Mouse (Mus musculus) MEL (cell line): ENCODE data around the gene Slc9a2. TPM values are rescaled to one million over a fixed set of nuclear protein-coding genes. Genes with fewer than 3 reads are reported as not detected.

ENCODE experiments used
- DNase-seq: peaks from one replicate; pipeline ENCODE4 v3.0.0; 2011; ENCODE audit warnings: low read depth, low spot score
- H3K27ac ChIP-seq: 2 replicates; pipeline ENCODE4 v1.5.1; 2012; ENCODE audit warnings: low read depth, mild to moderate bottlenecking, control low read depth, low read length, moderate library complexity; ENCODE audit not compliant: control insufficient read depth
- H3K27me3 ChIP-seq, 2 experiments: fragments of 150-350 bp in 1 of 2; sonication (generic) in 1 of 2; 2 replicates each; pipeline ENCODE4 v1.6.1; 2012; ENCODE audit warnings: low read length in 2 of 2, mild to moderate bottlenecking in 2 of 2, improper control_type of control experiment in 1 of 2, moderate library complexity in 1 of 2; ENCODE audit not compliant: insufficient read depth in 2 of 2, control insufficient read depth in 1 of 2
- H3K36me3 ChIP-seq, 2 experiments: 2 replicates each; pipeline ENCODE4 v1.6.1; 2012 to 2014; ENCODE audit warnings: low read length in 2 of 2, improper control_type of control experiment in 1 of 2, inconsistent platforms in 1 of 2, mild to moderate bottlenecking in 1 of 2; ENCODE audit not compliant: insufficient read depth in 2 of 2, control insufficient read depth in 1 of 2
- H3K4me1 ChIP-seq, 2 experiments: fragments of 150-350 bp in 1 of 2; sonication (generic) in 1 of 2; 2 replicates each; pipeline ENCODE4 v1.6.1; 2012; ENCODE audit warnings: low read length in 2 of 2, improper control_type of control experiment in 1 of 2, mild to moderate bottlenecking in 1 of 2; ENCODE audit not compliant: insufficient read depth in 2 of 2, control insufficient read depth in 1 of 2
- H3K4me3 ChIP-seq, 2 experiments: fragments of 150-350 bp in 1 of 2; sonication (generic) in 1 of 2; 2 replicates each; pipeline ENCODE4 v1.5.1; 2012; ENCODE audit warnings: low read depth in 2 of 2, low read length in 2 of 2, mild to moderate bottlenecking in 2 of 2, moderate library complexity in 2 of 2, control low read depth in 1 of 2, improper control_type of control experiment in 1 of 2; ENCODE audit not compliant: control insufficient read depth in 1 of 2, insufficient read depth in 1 of 2
- H3K79me2 ChIP-seq: 2 replicates; pipeline ENCODE4 v1.6.1; 2012; ENCODE audit warnings: mild to moderate bottlenecking, low read length, moderate library complexity; ENCODE audit not compliant: control insufficient read depth, poor library complexity, insufficient read depth
- H3K9ac ChIP-seq: 2 replicates; pipeline ENCODE4 v1.6.1; 2012; ENCODE audit warnings: low read depth, mild to moderate bottlenecking, control low read depth, low read length, moderate library complexity; ENCODE audit not compliant: control insufficient read depth, poor library complexity, severe bottlenecking
- H3K9me3 ChIP-seq: fragments of 150-350 bp; sonication (generic); replicated peaks from 2 replicates; pipeline ENCODE4 v1.6.1; 2012; ENCODE audit warnings: mild to moderate bottlenecking, low read length, improper control_type of control experiment, moderate library complexity; ENCODE audit not compliant: insufficient read depth
- CHD2 ChIP-seq: IDR thresholded peaks from 2 replicates; pipeline ENCODE4 v1.6.1; 2011; ENCODE audit warnings: low read length, improper control_type of control experiment
- E2F4 ChIP-seq: IDR thresholded peaks from 2 replicates; pipeline ENCODE4 v1.6.1; 2011; ENCODE audit warnings: low read depth, low read length, improper control_type of control experiment, borderline replicate concordance
- ELF1 ChIP-seq: IDR thresholded peaks from 2 replicates; pipeline ENCODE4 v1.6.1; 2014; ENCODE audit warnings: low read depth, mild to moderate bottlenecking, inconsistent platforms, low read length, improper control_type of control experiment, moderate library complexity
- JUND ChIP-seq: IDR thresholded peaks from 2 replicates; pipeline ENCODE4 v1.6.1; 2011; ENCODE audit warnings: low read depth, mild to moderate bottlenecking, improper control_type of control experiment, low read length
- MAZ ChIP-seq: IDR thresholded peaks from 2 replicates; pipeline ENCODE4 v1.6.1; 2012; ENCODE audit warnings: low read depth, mild to moderate bottlenecking, inconsistent platforms, low read length, improper control_type of control experiment
- POLR2AphosphoS2 ChIP-seq: IDR thresholded peaks from 2 replicates; pipeline ENCODE4 v1.6.1; 2011; ENCODE audit warnings: low read length, improper control_type of control experiment
- RAD21 ChIP-seq: IDR thresholded peaks from 2 replicates; pipeline ENCODE4 v1.6.1; 2011; ENCODE audit warnings: mild to moderate bottlenecking, low read depth, low read length, improper control_type of control experiment
- TAL1 ChIP-seq: IDR thresholded peaks from 2 replicates; pipeline ENCODE4 v1.6.1; 2012; ENCODE audit warnings: mild to moderate bottlenecking, inconsistent platforms, low read length, moderate library complexity, mixed read lengths
- TBP ChIP-seq: IDR thresholded peaks from 2 replicates; pipeline ENCODE4 v1.8.0; 2011; ENCODE audit warnings: low read depth, low read length, improper control_type of control experiment
- TCF12 ChIP-seq: IDR thresholded peaks from 2 replicates; pipeline ENCODE4 v1.6.1; 2014; ENCODE audit warnings: low read depth, mild to moderate bottlenecking, inconsistent platforms, low read length, improper control_type of control experiment, moderate library complexity
- UBTF ChIP-seq: IDR thresholded peaks from 2 replicates; pipeline ENCODE4 v1.6.1; 2012; ENCODE audit warnings: low read depth, mild to moderate bottlenecking, inconsistent platforms, low read length, improper control_type of control experiment, moderate library complexity, borderline replicate concordance; ENCODE audit not compliant: insufficient read depth
- USF2 ChIP-seq, 2 experiments: IDR thresholded peaks; 2 replicates each; pipeline ENCODE4 v1.6.1; 2011 to 2012; ENCODE audit warnings: improper control_type of control experiment in 2 of 2, low read length in 2 of 2, borderline replicate concordance in 1 of 2, inconsistent platforms in 1 of 2, low read depth in 1 of 2, mild to moderate bottlenecking in 1 of 2; ENCODE audit not compliant: insufficient read depth in 1 of 2
- ZC3H11A ChIP-seq: IDR thresholded peaks from 2 replicates; pipeline ENCODE4 v1.6.1; 2012; ENCODE audit warnings: low read depth, mild to moderate bottlenecking, inconsistent platforms, low read length, improper control_type of control experiment
- ZNF384 ChIP-seq: IDR thresholded peaks from 2 replicates; pipeline ENCODE4 v1.6.1; 2012; ENCODE audit warnings: low read depth, mild to moderate bottlenecking, inconsistent platforms, low read length, improper control_type of control experiment
- polyA plus RNA-seq, 2 experiments: library from polyadenylated mRNA; stranded (reverse) in 1 of 2; unstranded in 1 of 2; fragments of >175 nt in 1 of 2; fragments of >200 nt in 1 of 2; gene quantifications; 2 replicates each; pipeline versions ENCODE4 v1.2.1 to v1.2.4; 2012; ENCODE audit warnings: low replicate concordance in 2 of 2, low read depth in 1 of 2; ENCODE audit not compliant: insufficient read length in 2 of 2, insufficient read depth in 1 of 2, missing spikeins in 1 of 2
- total RNA-seq: library from RNA; depleted of rRNA; stranded (reverse); fragments of 300-350 nt; gene quantifications from 2 replicates; pipeline ENCODE4 v1.2.3, GENCODE M21; 2012

Gene Slc9a2
- total and polyA plus RNA-seq, 3 experiments: not detected

- Histone ChIP-seq H3K9me3 (no peaks in the 10 kb centered on the region), H3K27me3 (no peaks in the 10 kb centered on the region), H3K4me1 (no peaks in the 10 kb centered on the region), H3K27ac (no peak overlapping the region), H3K4me3 (no peak overlapping the region), H3K9ac (no peak overlapping the region), H3K79me2 (no peaks in the 10 kb centered on the region), H3K36me3 (no peaks in the 10 kb centered on the region)
- TF ChIP-seq USF2 (IDR thresholded peaks at IDR 0.05; ENCODE audit: borderline replicate concordance in 1 of 2, insufficient read depth in 1 of 2, low read depth in 1 of 2, low read length in 2 of 2) (no peak), TCF12 (no peak), ZC3H11A (no peak), MAZ (no peak), TBP (no peak), ZNF384 (no peak), RAD21 (no peak), POLR2AphosphoS2 (no peak), UBTF (no peak), JUND (no peak)
- no peak for DNase-seq
Measured at GRCm38 (mm10) chr1:40650803-40651497, 29.4 kb upstream of the Slc9a2 start.

GRCm38 (mm10) chr1:40657035-40657434 is 23.3 kb upstream of the Slc9a2 start:
- no peak overlapping the region for H3K4me3 ChIP-seq
- no peak for DNase-seq
- no peaks in the 10 kb centered on the region for H3K9me3 ChIP-seq
- no peak overlapping the region for H3K9ac ChIP-seq
- H3K27me3 ChIP-seq: no peaks in the 10 kb centered on the region
- no peaks in the 10 kb centered on the region for H3K79me2 ChIP-seq
- H3K27ac ChIP-seq: no peak overlapping the region
- TF ChIP-seq RAD21 (no peak), TBP (no peak), CHD2 (no peak), ZC3H11A (no peak), ELF1 (no peak), E2F4 (no peak), UBTF (no peak), TAL1 (no peak)
- no peaks in the 10 kb centered on the region for H3K4me1 ChIP-seq
- H3K36me3 ChIP-seq: no peaks in the 10 kb centered on the region
